Mouse (Mus musculus) layer of hippocampus, adult 11-12 months (tissue): Measurements from ENCODE around the gene Phf10.
"Not testable (repeated sequence)": the region's sequence is repeated elsewhere in the genome, so short reads cannot be mapped to it uniquely, and the experiment has no call there.

Experiments used
- DNase-seq: peaks from one replicate; pipeline ENCODE4 v3.0.0; 2022; ENCODE audit warnings: low spot score

The Phf10 gene

DNA sequence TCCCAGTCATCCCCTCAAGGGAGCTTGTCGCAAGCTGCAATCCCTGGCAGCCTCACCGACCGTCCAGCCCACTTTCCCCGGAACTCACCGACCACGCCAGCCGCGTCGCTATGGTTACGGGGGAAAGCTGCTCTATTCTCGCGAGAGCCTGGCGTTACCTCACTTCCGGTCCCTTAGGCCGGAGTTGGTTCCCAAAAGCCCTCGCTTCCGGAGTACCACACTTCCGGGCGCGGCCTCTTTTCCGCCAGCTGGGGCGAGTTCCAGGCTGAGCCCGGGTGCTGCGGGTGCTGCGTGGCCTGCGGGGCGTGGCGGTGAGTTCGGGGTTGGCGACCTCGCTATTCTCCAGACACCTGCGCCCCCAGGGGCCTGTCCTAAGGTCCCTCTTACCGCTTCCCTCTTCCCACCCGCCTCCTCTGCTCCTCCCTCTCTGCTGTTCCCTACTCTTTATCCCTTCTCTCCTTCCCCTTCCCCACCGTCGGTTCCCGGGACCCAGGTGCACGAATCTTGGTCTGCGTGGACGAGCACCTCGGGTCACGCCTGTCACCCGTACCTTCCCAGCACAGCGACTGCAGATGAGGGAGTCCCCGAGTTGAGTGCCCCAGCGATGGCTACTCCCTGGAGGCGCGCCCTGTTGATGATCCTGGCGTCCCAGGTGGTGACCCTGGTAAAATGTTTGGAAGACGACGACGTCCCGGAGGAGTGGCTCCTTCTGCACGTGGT lies 17.9 kb downstream of the Phf10 start, which contains the start of the genes Wdr27 and 1600012H06Rik:
Gene Wdr27, minus strand, starts transcription at position 150 of the 720 bp plus-strand sequence.
Gene 1600012H06Rik, plus strand, starts transcription at position 176 of the 720 bp plus-strand sequence.
- DNase-seq = peak; percentile 98

DNA sequence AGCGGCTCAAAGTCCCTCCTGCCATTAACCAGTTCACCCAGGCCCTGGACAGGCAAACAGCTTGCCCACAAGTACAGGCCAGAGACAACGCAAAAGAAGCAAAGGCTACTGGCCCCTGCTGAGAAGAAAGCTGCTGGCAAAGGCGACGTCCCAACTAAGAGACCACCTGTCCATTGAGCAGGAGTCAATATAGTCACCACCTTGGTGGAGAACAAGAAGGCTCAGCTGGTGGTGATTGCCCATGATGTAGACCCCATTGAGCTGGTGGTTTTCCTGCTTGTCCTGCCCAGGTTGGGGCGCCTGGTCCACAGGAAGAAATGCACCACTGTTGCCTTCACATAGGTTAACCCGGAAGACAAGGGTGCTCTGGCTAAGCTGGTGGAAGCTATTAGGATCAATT lies 18.9 kb downstream of the Phf10 start:
- peak; percentile 16 for DNase-seq

DNA sequence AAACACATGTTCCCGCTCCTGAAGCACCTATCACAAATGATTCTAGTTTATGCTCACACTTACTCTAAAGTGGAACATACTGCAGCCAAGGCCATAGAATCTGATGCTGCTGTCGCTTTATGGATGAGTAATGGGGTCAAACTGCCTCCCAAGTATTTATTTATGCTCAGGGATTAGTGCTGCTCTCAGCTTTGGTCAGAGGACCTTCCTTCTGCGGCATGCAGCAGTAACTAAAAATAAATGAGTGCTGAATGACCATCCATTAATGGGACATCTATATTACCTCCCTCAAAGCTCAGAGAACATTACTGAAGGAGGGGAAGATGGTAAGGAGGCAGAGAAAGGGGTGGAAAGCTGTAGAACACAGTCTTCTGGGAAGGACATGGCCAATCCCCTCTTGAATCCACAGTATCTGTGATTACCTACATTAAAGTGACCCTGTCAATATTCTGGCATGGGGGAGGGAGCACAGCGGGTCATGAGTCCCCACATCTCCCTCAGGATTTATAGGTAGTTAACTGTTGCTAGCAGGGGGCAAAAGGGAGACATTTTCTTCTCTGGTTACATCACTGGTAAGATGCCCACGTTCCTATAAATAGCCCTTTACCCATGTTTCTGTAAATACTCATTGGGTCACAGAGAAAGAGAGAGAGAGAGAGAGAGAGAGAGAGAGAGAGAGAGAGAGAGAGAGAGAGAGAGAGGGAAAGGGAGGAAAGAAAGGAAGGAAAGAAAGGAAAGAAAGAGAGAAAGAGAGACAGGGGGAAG lies 25.1 kb downstream of the Phf10 start:
- no peak for DNase-seq

DNA sequence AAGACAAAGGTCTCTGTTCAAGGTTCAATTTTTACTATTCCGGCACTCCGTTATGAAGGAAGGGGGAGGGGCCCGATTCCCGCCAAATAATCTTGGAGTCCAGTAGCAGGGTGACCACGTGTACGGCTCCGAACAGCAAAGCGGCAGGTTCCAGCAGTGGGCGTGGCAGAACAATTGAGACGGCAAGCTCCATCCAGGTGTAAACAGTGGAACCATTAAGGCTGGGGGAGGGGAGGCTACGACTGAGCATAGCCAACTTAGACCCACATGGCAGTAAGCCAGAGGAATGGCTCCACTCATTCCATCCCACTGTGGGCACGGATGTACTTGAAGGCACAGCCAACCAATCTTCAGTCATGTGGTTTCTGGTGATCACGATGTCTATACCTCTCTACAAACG lies 25.8 kb downstream of the Phf10 start:
- DNase-seq = not testable (repeated sequence)

DNA sequence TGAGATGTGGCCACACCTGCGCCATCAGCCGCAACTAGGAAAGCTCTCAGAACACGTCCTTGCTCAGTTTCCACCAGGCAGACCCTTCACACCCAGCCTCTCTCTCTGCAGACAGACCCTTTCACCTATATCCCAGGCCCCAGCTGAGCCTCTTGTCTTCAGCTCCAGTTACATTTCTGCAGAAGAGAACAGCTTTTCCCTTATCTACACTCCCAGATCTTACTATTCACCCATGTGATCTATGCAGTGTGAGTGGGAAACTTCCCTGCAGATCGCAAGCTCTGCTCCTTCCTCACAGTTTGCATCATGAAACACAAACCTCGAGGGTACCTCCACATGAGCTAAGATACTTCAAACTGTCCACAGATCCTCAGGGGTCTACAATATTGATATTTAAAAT lies 29.6 kb downstream of the Phf10 start:
- no peak for DNase-seq

DNA sequence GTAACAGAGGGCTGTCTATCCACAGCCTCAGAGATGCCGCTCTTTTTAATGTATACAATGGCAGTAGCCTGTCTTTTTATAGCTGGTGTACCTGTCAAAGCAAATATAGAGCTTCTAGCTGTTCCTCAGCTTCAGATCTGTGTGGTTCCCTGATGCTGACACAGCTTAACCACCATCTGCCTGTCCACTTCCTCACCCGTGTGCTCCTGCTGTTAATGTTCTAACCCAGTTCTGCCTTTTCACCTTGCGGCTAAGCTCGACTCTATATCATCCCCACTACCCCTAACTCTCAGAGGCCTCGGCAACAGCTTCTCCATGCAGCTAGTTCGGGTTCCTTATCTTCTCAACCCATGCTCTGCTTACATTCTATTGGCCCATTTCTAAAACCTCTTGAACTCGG lies 30.4 kb downstream of the Phf10 start:
- no peak for DNase-seq

DNA sequence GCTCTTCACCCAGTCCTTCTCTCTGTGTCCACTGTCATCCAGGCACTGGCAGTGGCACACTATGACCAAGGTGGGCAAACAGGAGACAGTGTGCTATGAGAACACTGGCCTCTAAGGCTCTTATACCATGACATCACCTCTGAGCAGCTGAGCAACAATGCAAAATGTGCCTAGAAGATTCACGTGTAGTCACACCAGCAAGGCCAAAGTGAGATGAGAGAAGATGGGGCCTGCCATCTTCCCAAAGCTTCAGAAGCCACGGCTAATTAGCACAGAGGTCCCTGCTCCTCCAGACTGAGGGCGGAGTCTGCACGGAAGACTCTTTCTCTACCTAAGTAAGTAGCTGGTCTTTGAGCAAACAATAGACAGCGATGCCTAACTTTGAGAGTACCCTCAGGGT lies 32.4 kb downstream of the Phf10 start:
- no peak for DNase-seq

DNA sequence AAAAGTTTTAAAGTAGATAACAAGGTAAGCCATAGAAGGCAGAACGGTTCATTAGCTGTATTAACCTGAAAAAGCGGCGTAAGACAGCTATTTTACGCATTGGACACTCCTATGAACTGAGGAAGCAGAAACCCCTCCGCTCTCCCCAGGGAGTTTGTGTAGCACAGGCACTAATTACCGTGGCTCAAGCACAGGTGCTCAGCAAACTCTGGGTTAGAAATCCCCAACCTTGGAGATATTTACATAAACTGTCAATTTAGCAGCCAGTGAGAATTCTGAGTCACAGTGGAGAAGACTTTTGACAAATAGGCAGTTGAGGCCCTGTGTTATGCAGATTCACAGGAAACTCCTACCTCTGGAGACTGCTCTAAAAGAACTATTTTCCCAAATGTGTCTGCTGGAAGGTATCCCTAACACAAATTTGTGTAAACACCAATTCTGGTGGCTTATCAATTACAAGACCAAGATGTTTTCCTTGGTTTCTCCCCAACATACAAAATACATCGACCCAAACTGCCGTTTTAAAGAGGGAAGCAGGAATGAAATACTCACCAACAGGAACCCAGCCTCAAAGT lies 33.3 kb downstream of the Phf10 start:
- no peak for DNase-seq

DNA sequence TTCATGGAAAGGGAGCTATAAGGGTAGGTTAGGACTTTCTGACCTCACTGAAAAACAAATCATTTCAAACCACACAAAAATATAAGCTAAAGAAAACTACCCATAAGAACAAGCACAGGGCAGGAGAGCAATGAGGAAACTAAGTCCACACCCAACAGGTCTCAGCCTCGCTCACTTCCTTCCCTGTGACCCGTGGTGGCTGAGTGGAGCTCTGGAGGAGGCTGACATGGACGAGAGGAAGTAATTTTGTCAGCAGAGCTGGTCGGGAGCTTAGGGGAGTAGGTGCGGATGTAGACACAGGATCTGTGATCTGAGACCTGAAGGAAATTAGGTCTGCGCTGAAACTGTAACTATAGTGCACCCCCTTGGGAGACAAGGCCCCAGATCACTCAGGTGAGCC lies 39.5 kb downstream of the Phf10 start:
- no peak for DNase-seq

DNA sequence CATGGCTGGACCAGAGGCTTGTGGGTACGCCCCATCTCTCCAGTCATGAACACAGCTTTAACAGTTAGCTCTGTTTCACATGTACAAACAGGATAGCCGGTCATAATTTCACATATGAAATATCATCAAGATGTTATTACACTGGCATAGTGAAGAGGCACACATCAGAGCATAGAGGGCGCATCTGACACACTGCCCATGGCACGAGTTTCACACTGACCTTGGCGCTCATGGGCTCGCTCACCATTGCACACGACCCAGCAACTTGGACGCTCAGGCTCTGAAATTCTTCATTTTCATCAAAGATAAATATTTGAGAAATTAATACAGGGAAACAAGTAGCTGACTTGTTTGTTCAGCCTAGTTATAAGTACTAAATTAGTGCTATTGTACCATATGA lies 43.2 kb downstream of the Phf10 start:
- no peak for DNase-seq

DNA sequence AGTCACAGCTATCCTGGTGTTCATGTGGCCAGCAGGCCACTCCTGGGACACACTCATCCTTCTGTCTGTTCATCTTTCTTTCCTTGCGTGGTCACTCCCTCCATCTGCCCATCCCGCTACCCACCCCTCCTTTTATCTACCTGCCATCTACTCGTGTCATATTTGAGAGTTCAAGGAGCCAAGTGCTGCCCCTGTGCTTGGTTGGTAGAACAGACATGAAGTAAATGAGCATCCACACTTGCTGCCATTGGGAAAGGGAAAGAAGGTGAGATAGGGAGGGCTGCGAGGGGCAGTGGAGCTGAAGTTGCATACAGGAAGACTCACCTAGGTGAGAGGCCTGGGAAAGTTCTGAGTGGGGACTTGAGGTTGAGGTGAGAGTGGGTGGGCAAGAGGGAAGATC lies 46.7 kb downstream of the Phf10 start:
- DNase-seq = no peak

DNA sequence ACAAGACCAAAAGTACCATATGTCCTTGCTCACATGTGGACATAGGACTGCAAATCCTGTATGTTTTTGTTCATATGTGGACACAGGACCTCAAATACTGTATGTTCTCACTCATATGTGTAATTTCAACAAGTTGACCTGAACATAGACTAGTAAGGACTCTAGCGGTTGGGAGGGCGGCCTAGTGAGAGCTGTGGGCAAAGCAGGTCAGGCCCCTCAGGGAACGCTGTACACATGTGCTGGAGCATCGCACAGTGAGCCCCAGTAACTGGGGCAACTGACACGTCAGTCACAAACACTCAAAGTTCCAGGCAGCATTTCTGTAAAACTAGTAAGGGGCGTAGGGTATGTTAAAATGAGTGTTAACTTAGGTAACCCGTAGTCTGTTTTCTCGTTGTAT lies 48.1 kb downstream of the Phf10 start:
- DNase-seq = no peak

DNA sequence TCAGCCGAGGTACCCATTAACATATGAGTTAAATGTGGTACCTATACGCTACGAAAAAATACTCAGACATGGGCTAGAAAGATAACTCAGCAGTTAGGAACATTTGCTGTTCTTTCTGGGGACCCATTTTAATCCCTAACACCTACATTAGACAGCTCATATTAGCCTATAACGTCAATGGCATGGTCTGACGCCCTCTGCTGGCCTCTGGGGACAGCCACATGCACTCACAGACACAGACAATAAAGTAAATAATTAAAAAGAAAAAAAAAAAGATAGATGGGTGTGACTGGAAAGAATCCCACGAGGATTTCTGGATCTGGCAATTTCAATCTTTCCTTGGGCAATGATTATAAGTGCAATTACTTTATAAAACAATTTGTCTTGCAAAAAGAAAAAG lies 48.7 kb downstream of the Phf10 start:
- no peak for DNase-seq

DNA sequence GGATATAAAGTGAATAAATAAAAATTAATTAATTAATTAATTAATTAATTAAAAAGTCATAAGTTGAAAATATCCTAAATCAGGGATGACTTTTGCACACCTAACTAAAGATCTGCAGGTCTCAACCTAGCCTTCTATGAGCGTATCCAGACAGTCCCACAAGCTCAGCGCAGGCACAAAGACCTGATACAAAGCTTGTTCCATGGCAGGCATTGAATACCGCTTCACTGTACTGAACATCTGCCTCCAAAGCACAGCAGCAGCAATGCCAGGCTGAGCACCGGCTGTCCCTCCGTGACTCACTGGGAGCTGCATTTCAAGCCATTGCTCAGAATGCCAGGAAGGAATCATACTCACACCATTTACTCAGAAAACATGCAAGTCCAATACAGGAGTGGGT lies 50.3 kb downstream of the Phf10 start:
- peak; percentile 21 for DNase-seq

DNA sequence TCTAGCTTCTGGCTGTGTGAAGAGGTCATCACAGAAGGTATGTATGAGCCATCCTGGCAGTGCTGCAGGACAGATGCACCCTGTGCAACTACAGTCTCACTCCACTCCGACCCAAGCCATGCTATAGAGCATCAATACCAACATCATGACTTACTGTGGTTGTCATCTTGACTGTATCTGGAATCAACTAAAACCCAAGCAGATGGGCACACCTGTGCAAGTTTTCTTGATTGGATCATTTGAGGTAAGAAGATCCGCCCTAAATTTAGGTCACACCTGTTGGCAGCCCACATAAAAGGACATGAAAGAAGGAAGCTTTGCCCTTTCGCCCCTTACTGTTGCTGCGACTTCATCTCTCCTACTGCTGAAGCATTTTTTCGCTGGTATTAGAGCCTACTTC lies 51.7 kb downstream of the Phf10 start:
- no peak for DNase-seq

DNA sequence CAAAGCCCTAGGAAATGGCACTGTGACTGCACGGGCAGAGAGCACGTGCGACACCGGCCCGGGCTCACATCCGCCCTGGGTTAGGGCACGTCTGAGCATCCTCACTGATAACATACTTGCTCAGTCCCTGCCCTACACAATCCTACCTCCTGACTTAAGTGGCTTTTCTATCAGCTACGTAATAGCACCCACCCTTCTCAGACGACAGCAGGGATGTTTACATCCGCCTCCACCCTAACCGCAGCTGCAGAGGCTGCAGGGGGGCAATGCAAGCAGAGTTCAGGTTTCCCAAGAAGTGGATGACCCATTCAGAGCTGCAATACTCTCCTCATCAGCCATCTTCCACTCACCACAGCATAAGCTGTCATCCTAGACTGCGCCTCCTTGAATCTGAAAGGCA lies 53.9 kb downstream of the Phf10 start:
- no peak for DNase-seq

DNA sequence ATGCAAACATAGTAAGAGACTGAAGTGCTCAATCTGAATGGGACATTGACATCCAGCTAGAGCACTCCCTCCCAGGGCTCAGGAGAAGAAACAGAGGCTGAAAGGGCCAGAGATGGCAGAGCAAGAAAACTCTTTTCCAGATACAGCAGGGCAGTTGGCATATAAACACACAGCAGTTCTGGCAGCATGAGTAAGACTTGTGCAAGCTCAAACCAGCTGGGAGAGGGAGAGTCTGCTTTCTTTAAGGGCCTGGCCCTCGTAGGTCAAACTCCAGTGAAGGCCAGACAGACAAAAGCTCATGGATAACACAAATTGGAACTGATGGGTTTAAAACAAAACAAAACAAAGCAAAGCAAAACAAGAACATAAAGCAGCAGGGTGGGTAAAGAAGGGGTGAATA lies 54.5 kb downstream of the Phf10 start:
- DNase-seq = no peak

DNA sequence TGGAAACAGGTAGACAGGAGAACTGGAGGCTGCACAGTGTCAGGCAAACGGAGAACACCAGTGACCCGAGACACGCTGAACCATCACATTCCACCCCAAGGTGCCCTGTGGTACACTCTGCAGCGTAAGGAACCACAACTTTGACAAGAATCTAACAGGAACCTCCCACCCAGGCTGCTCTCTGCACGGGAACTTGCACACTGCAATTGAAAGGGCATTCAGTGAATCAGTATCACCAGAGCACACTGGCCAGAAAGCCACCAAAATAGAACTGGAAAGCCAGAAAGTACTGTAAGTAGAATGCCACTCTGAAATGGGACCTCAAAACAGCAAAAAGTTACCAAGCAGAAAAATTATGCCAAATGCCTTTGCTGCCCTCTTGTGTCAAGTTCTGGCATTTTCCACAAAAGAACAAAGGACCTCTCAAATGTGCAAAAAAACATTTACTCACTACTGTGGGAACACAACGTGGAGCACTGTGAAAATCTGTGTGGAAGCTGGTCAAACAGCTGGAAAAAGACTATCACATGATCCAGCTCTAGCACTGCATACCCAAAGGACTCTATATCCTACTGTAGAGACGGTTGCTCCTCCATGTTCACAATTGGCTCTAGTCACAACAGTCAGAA lies 56.3 kb downstream of the Phf10 start:
- DNase-seq = peak; percentile 84

DNA sequence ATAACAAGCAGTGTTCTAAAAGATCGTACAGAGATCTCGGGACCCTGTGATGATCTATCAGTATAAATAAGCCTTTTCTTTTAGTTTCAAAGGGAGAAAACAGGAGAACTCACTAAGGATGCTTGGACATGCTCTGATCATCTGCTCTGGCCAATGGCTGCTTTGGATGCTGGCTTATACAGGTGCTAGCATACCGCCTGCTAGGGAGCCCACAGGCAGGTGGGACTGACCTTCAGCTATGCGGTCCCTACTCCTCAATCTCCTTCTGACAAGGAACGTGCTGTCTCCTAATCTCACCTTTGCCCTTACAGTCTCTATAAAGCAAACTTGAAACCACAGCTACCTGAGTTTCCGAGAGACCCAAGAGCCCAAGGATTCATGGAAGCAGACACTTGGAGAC lies 56.9 kb downstream of the Phf10 start:
- DNase-seq = no peak

DNA sequence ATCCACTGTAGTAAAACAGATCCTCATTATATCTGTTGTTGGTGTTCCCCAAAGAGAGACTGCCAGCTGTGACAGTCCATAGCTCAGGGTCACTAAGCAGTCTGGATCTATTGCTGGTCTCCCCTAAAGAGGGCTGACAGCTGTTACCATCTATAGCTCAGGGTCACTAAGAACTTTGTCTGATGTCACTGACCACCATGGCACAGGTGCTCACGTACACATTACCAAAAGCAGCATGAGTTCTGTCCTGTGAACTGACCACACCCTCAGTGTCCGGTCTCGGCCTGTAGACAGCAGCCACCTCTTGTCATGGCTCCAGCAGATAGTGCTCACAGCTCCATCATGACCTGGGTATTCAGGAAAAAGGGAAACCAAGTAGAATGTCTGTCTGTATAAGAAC lies 57.9 kb downstream of the Phf10 start:
- no peak for DNase-seq

DNA sequence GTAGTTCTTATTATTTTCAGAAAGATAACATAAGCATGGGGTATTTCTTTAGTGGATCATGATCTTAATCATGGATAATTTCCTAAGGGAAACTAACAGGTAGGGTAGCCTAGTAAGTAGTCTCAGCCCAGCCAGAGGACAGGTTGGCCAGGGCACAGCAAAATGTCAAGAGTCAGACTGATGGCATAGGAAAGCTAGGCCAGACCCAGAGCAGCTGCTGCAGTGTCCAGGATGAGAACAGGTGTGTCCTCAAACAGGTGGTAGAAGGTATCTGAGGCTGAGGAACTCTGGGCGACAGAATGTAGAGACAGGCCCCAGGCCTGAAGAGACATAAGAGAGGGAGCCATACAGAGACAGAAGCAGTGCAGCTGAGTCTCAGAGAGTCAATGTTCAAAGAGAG lies 62.1 kb downstream of the Phf10 start:
- no peak for DNase-seq

DNA sequence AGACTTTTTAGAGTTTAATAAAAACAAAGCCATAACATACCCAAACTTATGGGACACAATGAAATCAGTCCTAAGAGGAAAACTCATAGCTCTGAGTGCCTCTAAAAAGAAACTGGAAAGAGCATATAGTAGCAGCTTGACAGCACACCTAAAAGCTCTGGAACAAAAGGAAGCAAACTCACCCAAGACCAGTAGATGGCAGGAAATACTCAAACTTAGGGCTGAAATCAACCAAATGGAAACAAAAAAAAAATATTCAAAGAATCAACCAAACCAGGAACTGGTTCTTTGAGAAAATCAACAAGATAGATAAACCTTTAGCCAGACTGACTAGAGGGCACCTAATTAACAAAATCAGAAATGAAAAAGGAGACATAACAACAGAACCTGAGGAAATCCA lies 66.0 kb downstream of the Phf10 start:
- DNase-seq = not testable (repeated sequence)
